Mouse (Mus musculus) megakaryocyte, embryonic 14.5 days (primary cell): ENCODE data around the gene Cdc42bpg.

Source experiments
- FLI1 ChIP-seq: IDR thresholded peaks from 2 replicates; pipeline ENCODE4 v1.6.1; 2012; ENCODE audit warnings: low read length, inconsistent platforms, mixed read lengths
- GATA1 ChIP-seq: IDR thresholded peaks from 3 replicates; pipeline ENCODE4 v1.6.1; 2012; ENCODE audit warnings: mixed read lengths, low read length, inconsistent platforms, borderline replicate concordance

DNA sequence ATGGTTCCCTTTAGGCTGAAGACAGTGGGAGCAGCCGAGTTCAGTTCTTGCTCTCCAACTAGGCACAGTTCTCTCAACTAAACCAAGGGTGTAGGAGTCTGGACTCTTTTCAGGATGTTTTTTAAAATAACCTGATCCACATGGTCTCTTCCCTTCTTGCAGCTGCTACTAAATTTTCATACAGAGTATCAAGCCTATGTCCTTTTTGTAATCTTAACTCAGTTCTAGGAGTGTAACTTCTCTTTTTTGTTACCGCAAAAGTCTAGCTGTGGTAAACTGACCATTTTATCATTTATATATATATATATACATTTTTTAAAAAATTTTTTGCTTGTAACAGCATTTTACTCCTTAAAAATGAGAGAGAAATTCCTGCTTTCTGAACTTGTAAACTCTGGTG lies 63.9 kb downstream of the Cdc42bpg start:
- TF ChIP-seq GATA1 (no peak), FLI1 (no peak)
